Mouse (Mus musculus) layer of hippocampus, postnatal 36 days (tissue): ENCODE measurements around the gene Cdh20. TPM values are rescaled to one million over a fixed set of nuclear protein-coding genes. Genes with fewer than 3 reads are reported as not detected.
A peak's percentile ranks its signal among the peaks of the same experiment; 100 is the strongest.

Experiments used
- DNase-seq, 2 experiments: peaks; one replicate each; pipeline ENCODE4 v3.0.0; 2022
- total RNA-seq, 2 experiments: library from RNA; stranded (reverse); gene quantifications; 2 replicates each; pipeline ENCODE4 v1.2.3; 2021

The Cdh20 gene
- 10 to 100 TPM; 13.7 to 14.1 TPM for total RNA-seq

DNA sequence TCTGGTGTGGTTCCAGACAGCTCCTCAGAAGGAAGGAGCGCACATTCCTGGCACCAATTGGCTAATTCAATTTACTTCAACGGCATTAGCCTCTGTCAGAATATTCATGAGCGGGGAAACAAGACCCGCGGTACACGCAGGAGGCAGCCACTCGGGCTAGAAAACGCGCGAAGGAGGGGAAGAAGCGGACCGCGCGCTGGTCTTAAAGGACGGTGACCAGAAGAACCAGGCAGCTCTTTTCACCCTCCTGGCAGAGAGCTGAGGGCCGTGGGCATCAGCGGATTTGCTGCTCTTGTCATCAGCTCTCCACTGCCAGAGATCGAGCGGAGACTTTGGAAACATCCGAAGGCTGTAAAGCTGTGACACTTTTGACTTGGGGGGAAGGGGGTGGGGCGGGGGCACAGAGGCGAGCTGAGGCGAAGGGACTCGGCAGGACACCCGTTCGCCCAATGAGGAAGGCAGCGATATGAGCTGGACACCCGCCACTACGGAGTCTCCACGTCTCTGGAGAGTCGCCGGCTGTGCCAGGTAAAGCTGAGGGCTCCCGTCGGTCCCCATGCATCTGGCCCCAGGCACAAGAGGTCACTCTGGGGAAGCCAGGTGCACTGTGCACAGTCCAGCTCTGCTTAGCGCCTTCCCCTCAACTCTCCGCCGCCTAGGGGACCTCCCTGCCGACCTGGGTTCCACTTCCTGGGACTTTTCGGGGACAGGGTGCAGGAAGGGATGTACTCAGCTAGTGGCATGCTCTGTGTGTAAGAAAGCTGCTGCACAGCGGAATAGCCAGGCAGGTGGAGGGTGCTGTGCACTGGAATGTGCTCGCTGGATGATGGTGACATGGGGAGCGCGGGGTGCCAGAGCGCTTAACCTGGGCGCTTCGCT, at the start of gene Cdh20:
Cdh20 (plus strand) TSS at position 159 of the 879 bp plus-strand sequence.
- DNase-seq: peak; percentile 19 to 23

DNA sequence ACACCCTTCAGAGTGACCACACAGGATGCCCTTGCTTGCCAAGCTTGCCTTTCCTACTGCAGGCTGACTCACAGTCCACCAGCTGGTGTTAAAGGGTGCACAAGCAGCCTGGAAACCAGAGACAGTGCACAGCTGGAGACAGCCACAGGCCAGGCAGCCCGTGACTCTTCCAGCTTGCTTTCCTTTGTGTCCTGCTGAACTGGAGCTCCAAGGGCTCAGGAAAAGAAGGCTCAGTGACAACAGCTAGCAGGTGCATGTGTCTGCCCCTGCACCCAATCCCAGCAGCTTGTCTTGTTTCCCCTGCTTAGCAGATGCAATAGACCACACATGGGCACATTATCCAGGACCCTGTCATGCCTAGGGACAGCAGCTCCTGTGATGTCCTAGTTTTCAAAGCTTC, 21.5 kb upstream of the Cdh20 start:
- no peak for DNase-seq

DNA sequence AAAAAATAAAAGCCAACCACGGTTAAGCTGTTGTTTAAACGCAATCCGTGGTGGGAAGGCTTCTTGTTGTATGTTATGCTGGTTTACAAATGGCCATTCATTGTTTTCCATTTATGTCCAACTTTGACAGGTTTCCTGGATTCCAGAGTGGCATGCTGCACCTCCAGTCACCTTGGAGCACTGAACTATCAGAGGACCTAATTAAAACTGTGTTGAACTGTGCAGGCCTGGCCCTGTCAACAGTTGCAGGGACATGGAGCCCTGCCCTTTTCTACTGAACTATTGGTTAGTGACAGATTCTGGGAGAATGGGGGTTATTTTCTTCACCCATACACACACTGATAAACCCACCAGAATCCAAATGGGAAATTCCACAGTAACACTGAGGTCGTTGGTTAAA, 20.9 kb upstream of the Cdh20 start:
- no peak for DNase-seq

DNA sequence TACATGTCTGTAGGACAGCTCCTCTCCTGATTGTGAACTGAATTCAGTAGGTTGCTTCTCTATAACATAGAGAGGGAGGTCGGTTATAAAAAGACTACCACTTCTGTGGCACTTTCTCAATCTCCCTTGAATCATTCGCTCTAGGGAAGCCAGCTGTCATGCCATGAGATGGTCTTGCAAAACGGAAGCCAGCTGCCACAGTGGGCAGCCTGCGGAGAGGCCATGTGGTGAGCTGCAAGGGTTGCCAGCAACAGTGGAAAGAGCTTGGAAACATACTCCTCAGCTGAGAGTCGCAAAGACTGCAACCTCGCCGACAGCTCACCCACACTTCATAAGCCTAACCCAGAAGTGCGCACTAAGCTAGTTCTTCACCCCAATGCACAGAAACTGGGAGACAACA, 13.8 kb upstream of the Cdh20 start:
- no peak for DNase-seq

DNA sequence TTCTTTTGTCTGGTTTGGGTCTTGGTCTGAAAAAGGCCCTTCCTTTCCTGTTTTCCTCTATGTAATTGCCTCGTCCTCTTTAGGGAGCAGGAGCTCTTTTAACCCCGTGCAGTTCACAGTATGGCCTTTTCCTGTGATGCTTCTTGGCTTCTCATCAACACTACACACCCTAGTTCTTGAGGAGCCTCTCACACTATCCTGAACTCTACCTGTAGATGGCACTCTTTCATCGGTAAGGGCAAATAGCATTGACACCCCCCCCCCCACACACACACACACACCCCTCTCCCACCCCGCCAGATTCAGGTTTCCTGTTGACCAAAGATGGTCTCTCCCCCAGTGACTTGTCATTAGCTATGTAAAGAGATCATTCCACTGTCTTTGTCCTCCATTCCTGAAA, 12.4 kb upstream of the Cdh20 start:
- no peak for DNase-seq

DNA sequence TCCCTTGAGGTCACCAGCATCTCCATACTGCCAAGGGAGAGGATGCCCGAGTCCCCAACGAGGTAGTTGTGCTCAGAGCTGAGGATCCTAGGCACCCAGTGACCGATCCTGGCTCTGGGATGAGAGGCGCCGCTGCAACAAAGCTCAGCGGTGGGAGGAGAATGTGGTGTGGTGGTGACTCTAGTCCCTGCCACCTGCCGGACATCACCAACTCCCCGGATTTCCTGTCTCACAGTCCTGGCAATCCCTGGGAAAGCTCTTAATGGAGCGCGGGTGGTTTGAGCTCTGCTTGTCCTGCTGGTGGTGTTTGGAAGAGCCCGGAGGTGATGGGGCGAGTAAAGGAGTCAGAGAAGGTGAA, 900 bp downstream of the Cdh20 start:
- DNase-seq: peak; percentile 26 to 34

DNA sequence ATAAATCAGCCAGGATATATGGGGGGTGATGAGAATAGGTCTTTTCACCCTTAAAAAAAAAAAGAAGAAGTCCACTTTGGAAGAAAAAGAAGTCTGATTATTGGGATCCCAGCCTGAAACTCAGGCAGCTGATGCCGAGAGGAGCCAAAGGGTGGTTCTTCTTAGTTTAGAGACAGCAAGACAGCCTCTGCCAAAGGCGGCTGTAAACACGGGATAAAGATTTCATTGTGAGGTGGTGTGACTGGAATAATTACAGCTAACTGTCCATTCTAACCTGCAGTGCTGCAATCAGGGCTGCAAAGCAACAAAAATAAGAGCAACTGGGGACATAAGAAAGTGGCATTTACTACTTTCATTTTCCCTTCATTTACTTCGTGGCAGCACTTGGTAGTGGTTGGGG, 3.6 kb downstream of the Cdh20 start:
- no peak for DNase-seq

DNA sequence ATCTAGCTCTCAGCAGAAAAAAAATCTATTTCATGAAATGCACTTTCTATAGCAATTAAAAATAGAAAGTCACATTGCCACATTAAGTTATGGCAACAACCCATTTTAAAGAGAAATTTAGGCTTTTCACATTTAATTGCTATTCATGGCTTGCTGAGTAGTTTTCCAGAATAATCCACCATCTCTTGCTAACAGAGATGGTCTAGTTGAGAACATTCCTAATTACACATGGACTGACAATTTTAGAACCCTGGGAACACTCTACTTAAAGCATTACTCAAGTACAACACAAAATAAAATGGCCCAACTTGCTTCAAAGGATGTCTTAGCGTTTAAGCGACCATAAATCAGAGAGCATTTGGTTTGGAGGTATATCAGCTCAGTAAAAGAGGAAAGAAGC, 4.9 kb downstream of the Cdh20 start:
- no peak for DNase-seq

DNA sequence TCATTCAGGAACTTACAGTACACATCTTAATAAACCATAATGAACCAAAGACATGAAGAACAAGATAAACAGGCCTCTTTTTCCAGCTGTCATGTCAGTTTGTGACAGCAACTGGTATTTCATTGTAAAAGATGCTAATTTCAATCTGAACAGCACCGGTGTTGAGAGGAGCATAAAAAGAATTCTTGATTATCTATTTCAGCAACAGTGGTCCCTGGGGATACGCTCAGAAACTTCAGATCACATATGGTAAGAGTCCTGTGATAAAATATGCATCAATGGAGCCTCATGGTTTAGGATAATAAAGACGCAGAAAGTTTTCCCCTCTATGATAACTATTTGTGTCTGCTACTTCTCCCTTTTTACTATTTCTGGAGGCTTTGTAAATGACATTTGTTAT, 25.2 kb downstream of the Cdh20 start:
- no peak for DNase-seq

DNA sequence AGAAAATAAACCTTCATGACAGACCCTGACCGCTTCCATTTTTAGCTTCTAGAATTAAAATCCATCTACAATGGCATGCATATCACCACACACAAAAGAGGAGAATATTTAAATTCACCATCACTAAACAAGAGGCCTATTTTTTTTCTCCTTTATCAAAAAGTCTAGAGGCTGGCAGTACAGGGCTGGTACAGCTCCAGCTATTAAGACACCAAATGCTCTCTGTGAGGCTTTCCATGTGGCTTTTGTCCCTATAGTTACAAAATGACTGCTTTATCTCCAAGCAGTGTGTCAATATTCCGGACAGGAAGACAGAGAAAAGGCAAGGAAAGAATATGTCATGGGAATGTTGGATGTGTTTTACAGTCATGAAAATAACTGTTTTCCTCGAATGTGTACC, 27.8 kb downstream of the Cdh20 start:
- no peak for DNase-seq

DNA sequence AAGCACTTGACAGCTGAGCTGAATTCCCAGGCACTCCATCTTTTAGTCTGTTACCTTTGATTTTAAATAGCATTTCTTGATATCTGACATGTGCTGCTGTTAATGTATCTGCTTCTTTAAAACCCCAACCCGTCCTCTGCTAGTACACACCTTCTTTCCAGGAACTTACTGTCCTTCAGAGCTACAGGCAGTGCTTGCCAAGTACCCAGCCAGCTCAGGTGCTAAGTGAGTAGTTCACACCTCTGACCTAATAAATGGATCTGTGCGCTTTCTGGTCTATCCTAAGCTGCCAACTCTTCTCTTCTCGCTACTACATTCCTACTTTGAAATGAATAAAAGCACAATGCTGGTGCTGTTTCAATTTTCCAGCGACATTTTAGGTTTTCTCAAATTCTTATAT, 28.8 kb downstream of the Cdh20 start:
- no peak for DNase-seq

DNA sequence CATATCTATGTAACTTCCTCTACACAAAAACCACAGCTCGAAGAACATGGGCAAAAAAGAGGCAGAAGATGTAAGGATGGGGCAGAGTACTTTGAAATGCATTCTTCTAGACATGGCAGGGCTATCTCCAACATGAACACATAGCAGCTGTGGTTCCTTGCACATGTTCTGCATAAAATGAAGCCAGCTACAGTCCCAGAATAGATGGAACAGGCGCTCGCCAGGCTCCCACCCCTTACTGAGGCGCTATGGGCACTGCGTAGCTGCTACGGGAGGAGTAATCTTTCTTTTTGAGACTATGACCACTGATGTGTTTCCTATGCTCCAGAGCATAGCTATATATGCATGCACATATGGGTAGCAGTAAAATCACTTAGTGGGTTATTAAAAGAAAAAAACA, 36.4 kb downstream of the Cdh20 start:
- no peak for DNase-seq

DNA sequence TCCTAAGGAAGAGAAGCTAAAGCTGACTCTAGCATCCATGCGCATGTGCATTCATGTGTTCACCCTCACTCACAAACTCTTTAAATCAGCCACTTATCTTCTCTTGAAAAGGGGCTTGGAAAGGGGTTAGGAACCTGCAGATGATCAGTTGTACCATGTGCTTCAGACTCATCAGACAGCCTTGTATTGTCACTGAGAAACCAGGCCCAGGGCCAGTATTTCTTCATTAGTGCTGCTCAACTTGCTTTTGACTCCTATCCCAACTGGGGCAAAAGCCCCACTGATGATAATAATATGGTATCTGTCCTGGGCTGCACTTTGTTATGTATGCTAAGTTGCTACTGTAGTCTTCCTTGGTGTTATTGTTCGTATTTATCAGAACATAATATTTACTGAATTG, 38.9 kb downstream of the Cdh20 start:
- no peak for DNase-seq

DNA sequence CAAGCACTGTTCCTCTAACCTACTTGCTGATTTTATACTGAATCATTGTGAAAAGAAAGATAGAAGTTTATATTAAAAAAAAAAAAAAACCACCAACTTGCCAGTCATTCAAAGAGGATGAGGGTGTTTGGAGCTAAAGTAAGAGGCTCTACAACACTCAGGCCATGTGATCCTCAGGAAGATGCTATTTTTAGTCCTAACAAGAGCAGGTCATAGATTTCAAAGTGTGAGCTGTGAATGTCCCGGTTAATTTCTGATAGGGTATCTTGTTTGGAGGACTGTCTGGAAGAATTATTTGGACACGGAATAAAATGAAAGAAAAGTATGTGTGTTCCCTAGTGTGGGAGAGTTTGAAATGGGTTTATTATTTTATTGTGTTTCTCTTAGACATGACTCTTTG, 49.2 kb downstream of the Cdh20 start:
- no peak for DNase-seq

DNA sequence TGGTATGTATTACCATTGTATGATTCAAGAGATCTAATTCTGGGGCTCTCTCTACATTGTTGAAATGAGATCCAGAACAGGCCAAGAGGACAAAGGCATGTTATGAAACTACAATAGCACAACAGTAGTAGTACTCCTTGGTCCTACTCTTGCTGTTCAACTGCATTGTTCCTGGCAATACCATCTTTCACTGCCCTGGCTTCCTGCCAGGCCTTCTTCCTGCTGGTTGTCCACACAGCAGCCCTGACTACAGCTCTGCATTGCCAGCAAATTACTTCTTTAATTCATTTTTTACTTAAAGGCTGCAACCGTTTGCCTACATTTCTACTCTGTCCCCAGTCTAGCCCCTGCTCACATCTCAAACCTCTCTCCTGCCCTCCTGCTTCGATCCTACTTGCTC, 59.8 kb downstream of the Cdh20 start:
- no peak for DNase-seq

DNA sequence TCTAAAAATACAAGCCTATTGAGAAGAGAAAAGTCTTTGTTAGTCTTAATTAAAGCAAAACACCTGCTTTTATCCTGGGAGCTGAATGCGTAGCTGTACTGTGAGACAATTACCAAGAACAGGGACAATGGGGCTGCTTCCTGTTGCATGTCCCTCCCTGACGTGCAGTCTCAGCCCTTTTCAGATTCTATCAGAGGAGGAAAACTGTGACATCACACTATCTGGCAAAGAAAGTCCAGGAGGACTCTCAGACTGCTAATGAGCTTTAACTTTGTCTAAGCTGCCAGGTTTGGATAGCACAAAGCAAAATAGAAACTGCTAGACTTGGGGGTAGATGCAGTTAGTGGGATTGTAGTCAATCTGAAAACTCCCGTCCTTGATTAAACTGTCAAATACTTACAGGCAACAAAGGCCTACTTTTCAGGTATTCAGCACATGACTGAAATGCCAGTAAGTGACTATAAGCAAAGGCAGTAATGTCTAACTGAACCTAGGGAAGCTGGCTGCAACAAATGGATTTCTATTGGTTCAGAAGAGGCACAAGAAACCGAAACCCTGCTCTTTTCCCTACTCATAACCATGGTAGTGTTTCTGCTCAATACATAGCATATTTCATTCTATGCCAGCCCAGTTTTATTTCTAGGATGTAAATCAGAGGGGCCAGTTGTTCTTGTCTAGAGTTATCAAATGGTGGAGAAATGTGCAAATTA, 70.0 kb downstream of the Cdh20 start:
- DNase-seq: no peak

DNA sequence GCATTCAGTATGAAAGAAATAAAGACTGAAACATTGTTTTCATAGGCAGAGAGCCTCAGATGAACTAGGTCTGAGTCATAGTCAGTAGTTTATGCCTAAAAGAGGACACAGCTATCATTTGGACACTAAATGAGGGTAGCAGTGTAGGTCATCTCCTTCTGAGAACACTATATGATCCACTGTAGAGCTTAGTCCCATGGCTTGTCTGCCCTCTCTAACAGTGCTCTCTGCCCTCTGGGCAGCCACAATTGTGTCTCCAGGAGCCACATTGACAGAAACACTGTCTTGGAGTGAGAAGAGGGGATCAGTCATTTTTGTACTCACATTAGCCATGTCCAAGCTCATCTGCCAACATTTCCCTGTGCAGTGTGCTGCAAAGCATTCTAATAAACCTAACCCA, 70.7 kb downstream of the Cdh20 start:
- DNase-seq: no peak

DNA sequence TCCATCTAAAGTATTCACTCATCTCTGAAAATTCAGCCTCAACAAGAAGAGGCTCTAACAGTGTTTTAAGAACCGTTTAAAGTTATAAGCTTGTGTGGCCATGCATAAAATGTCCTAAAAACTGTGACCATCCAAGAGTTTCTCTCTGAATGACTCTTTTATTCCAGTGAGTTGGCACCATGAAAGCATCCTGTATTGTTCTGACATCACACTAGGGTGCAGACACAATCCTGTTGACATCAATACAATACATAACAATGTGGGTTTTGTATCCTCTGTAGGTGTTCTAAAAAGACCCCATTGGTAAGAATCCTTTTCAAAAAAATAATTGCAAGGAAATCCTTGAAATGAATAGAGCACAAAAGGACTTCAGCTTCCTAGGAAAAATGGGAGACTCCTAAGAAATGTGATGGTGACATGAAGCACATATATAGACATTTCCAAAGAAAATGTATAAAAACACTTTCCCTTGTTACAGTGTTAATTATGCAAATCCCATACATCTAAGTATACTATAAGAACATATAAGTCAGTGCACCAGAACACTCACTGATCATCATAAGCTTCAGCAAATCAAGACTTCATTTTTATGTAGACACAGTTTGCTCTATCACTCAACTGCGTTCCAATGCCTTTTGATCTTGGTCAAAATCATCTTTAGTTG, 80.1 kb downstream of the Cdh20 start:
- no peak for DNase-seq

DNA sequence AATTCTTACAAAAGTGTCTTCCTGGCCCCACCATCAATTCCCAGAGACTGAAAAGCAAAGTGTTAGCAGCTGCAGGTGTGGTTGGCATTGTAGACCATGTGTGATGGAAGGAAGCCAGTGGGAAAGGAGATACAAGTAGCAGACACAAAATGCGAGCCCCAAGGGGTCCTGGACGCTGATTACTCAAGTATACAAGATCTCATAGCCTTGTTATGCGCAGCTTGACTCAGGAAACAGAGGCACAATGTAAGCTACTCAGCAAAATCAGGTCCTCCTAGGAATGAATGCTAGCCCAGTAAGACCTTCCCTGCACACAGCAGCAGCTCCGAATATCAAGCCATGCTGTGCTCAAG, 80.6 kb downstream of the Cdh20 start:
- no peak for DNase-seq

DNA sequence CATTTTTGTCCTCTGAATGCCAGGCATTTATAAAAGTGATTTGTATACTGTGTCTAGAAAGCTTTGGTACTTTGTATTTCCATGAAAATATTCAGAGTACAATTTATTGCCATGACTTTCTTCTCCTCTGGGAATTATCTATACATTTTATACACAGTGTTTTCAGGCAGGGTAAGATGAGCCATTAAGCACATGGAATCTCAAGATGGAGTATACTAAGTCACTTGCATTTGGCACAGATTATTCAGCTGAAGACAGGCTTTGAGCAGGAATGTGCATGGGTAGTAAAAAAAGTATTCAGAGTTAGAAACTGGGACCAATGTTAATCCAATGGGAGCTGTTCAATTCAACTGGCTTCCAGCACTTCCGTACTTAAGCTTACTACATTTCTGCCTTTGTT, 109.1 kb downstream of the Cdh20 start:
- DNase-seq: no peak

DNA sequence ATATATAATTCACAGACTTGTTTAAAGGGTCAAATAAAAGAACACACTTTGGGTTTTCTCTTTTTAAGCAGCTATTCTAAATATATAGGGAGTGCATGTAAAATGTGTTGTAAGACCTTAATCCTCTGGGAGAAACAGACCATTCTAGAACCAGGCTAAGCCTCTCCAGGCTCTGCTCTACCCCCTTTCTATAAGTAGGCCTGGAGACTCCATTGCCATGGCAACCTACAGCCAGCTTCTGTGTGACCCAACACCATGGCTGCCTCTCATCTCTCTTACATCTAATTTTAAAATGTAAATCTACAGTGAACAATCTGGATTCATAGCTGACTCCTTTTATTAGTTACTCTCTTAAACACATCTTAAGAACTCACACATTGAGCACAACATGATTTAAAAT, 133.5 kb downstream of the Cdh20 start:
- DNase-seq: no peak

DNA sequence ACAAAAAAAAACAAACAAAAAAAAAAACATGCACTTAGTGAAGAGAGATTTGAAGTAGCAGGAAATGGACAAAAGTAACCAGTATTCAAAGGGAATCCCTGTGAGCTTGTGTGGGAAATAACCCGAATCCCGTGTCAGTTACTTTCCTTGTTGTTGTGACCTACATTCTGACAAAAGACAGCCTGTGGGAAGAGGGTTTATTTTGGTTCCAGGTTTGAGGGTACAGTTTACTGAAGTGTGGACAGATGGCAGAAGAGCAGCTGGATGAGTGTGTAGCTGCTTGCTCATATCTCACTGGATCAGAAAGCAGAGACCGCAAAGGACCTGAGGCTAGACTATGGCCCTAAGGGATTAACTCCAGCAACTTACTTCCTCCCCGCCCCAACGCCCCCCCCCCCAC, 135.1 kb downstream of the Cdh20 start:
- no peak for DNase-seq

DNA sequence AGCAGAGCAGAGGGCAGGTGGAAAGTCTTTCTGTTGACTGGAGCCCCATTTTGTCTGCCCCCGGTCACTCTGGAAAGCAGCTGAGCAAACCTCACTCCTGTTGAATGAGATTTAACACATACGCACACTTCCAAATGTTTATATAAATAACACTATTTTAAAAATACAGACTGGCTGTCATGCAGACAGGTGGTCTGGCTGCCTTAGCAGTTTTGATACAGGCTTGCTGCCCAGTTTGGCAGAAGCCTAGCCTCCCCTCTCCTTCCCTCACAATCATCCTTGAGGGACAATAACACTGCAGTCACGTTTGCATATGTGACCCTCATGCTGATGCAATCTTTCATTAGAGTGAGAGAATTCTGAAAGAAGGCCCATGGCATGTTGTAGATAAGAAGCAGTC, 144.1 kb downstream of the Cdh20 start:
- DNase-seq: no peak

DNA sequence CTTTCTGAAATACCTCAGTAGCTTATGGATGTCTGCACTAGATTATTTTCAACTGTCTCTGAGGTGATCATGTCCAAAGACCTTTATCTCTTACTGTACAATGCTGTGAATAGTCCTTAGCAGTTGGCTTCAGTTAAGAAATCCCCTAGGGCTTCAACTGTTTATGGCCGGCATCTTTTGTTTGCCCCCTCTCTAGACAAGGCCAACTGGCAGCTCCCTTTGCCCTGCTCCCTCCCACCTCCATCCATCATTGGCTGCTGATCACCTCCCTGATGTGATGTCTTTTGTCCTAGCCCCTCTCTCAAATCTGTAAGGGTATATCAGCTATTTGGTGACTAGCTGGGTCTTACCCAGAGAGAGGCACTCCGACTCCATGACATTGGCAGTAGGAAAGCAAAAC, 148.2 kb downstream of the Cdh20 start:
- no peak for DNase-seq
